Mouse (Mus musculus) heart, postnatal 10 days (tissue): ENCODE results near the gene Aatf. TPM values are rescaled to one million over a fixed set of nuclear protein-coding genes. Genes with fewer than 3 reads are reported as not detected.

Experiments
- DNase-seq, 2 experiments: peaks; one replicate each; pipeline ENCODE4 v3.0.0; 2021
- intact Hi-C: fragments of 180-260 bp; cut with DNase I; formaldehyde crosslinking; loops from one replicate; pipeline ENCODE4 v1.15.1; 2025
- total RNA-seq, 2 experiments: library from RNA; stranded (reverse); gene quantifications; 2 replicates each; pipeline ENCODE4 v1.2.3; 2021

Gene Aatf
- total RNA-seq, 2 experiments from 2014 or later: 14.9 to 15.0 TPM

DNA sequence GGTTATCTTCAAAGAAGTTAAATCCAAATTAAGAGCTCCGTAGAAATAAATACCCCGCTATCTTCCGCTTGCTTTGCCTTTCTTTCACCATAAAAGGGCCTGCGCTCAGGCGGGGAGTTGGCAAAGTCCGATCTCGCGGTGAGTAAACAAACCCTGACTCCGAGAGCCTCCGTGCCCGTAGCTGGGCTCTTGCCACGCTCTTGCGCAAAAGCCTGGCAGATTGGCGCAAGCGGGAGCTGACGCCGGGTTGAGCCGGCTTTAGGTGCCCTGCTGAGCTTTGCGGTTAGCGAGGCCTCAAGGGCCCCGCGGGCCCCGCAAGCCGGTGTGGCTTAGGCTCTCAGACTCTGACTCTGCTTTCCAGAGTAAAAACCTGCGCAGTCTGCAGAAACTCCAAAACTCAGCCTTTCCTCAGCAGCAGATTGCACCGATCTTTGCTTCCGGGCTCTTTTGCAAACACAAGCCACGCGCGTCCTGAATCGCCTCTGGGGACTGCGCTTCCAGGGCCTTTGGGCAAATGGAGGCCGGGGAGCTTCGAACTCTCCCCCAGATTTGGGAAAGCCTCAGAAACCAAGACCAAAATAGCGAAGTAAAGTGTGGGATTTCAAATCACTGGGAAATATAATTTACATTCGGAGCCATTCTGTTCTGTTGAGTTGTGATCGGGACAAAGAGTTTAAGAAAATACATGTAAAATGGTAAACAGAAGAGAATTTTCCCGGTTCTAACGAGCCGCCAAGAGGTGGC lies 9.4 kb upstream of the Aatf start:
- DNase-seq: peak; percentile 75 to 77
- intact Hi-C loops: no loop called here

DNA sequence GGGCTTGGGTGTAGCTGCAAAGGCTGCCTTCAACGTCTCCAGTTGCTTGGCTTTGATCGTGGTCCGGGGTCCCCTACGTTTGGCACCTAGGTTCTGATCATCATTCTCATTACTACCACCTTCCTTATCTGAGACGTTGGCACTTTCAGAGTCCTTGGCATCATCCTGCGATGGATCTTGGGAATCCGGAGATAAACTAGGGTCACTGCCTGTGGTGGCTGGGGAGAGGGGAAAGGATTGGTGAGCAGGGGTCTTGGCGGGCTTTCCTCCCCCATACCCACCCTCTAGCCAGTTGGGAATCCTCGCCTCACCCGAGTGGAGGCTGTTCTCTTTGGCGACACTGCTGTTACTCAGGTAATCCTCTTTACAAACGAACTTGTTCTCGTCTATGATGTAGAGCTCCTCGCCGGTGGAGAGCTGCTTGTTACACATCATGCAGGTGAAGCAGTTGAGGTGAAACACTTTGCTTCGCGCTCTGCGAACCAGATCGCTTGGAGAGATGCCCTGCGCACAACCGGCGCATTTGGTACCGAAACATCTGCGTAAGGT lies 8.5 kb upstream of the Aatf start:
- no peak for DNase-seq

DNA sequence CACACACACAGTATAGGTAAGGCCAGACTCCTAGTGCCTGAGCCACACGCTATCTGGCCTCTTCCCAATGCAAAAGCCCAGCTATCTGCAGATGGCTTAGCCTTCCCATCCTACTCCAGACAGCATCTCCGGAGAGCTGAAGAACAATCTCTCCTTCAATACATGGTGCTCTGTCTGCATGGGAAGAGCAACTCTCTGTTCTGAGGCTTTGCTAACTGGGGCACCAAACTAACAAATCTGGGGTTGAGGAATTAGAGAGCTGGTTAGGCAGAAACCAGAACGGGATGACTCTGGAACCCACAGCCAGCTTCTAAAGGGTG lies 7.7 kb upstream of the Aatf start:
- no peak for DNase-seq
- intact Hi-C loops: no loop called here

More for the DNA sequence above, 8.5 kb upstream of the Aatf start:
- intact Hi-C loops: no loop called here

DNA sequence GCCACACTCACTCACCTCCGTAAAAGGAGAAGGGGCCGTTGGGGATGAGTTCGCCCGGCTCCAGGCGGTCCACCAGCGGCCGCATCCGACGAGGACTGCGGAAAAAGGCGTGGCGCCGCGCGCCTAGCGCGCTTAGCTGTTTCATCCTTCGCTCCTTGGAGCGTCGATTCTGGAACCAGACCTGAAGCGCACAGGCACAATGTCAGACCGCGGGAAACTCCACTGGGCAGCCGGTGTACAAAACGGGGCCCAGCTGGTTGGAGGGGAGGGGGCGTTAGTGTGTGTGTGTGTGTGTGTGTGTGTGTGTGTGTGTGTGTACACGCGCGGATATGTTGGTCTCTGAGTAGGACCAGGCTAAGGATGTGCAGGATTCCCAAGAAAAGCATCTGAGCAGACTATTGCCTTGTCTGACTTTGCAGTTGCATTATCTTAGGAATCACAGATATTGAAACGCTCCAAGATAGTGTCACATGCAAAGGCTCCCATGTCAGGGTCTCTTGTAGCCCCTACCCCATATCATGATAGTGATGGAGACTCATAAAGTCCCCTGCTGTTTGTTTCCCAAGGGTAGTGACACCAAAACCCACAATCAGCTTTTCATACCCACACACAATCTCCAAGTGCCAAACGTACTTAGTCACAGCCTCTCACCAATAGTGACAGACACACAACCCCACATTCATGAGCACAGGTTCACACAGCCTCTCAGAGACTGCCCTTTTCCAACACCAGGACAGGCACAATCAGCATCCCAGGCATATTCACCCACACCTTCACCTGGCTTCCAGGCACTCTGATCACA lies 7.1 kb upstream of the Aatf start:
- DNase-seq: no peak
- intact Hi-C loops: no loop called here

DNA sequence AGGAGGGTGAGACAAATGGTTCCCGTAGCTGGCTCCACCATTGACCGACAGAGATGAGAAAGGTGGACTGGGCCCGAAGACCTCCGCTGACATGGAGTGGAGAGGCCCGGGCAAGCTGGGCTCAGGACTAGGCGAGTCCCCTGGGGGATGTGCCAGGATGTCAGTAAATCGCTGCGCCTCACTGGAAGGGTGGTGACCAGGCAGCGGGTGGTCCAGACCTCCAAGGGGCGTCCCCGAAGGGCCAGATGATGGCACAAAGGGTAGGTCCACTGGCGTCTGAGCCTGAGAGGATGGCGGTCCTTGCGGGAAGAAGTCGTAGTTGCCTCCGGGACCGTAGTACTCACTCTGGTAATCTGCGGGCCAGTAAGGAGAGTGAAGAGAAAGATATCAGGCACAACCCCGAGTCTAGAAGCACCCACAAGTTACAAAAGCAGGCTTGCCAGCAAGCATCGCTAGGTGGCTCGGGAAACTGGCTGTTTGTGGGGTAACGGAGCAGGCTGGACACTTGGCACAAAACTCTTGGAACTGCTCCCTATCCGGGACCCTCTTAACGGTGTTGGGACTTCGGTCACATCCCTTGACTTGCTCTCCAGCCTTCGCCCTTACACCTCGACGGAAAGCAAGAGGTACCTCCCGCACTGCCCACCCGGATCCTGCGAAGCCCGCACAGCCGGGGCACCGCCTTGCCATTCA lies 6.4 kb upstream of the Aatf start:
- intact Hi-C loops: no loop called here

DNA sequence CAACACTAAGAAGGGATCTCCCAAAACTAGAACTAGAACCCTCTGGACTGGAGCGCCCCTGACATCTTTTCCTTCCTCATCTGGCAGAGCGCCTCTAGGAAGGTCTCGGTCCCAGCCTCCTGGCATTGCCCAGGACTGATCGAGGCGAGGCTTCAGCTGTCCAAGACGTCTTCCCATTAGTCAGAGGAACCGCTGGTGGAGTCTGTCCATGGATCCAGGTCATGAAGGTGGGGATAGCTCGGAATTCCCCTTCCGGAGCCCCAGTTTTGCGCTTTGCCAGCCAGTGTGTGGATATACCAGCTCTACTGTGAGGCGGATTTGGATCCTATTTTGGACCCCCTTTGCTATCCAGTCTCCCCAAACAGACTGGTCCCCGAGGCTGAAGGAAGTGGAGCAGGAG lies 5.7 kb upstream of the Aatf start:
- DNase-seq: no peak
- intact Hi-C loops: no loop called here

More for the DNA sequence above, 6.4 kb upstream of the Aatf start:
- DNase-seq: no peak

DNA sequence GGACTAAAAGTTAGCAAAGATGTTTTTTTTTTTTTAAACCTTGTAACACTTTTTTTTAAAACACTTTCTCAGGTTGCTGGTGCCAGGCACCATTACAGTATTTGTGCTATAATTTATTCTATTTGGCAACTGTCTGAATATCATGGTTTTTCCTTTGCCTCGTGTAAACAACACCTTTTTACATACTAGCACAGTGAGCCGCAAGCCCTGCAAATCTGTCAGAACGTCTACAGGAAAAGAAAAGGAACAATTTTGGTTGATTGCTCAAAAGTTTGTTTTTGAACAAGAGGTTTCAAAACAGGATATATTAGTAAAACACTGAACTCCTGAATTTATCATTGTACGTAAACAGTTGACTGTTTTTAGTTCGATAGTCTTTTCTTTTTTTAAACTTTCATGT lies 4.9 kb upstream of the Aatf start:
- intact Hi-C loops: no loop called here
- DNase-seq: no peak

DNA sequence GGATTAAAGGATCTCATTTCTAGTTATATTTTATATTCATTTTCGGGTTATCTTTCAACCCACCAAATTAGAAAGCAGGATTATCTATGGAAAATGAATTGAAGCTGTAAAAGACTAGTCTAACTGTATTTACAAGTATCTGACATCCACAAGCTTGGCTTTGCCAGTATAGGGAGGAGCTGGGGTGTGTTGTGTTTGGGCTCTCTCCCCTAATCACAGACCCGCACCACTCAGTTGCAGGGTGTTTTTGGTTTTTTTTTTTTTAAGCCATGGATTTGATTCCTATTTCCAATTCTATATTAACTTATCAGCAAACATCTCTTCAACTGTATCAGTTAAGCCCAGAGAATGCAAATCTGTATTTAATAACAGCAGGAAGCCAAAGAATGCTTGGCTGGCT lies 4.1 kb upstream of the Aatf start:
- no peak for DNase-seq
- intact Hi-C loops: no loop called here

DNA sequence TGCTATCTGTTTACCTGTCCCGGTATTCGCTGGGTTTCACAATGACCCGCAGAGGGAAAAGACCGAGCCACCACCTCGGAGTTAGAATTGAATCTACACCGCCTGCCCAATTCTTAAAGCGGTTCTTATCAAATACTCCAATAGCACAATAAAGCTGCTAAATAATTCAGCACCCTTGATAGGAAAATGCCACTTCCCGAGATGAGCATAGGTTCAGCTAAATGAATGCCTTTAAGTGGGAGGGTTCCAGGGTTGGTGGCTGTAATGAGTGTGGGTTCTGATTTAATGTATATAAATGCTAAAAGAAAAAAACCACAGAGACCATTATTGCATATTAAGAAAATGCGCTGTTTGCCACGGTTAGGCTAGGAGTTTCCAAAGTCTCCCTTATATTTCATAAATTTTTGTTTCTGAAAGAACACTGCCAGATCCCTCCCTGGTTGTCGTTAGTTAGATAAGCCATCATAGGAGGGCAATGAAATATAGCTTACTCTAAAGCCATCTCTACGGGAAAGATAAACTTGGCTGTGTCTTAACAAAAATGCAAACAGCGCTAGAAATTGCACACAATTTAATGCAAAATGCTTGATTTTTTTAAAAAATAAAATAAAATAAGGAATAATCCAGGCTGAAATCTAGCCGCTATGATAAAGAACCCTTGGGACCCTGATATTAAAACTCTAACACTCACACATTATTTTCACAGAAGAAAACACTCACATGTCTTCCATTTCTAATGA lies 3.3 kb upstream of the Aatf start:
- intact Hi-C loops: no loop called here
- no peak for DNase-seq

DNA sequence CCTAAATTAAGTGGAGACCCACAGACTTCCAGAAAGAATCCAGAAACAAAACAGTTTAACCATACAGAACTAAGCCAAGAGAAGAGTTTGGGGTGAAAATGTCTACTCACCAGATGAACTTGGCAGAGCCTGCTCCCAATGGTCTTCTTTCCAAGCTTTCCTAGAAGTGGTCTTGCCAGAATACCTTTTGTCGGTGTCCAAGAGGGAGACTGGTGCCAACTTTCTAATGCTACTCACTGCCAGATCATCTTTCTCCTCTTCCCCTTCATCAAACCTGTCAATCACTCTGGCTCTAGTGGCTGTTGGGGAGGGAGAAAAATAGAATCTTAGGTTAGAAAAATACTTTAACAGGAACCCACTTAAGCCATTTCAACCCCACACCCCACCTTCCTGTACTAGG lies 1.3 kb downstream of the Aatf start:
- intact Hi-C loops: loop anchor here (5.0 kb wide), 1 partner anchor 285 kb away; no protein-coding TSS in a partner anchor
- no peak for DNase-seq

DNA sequence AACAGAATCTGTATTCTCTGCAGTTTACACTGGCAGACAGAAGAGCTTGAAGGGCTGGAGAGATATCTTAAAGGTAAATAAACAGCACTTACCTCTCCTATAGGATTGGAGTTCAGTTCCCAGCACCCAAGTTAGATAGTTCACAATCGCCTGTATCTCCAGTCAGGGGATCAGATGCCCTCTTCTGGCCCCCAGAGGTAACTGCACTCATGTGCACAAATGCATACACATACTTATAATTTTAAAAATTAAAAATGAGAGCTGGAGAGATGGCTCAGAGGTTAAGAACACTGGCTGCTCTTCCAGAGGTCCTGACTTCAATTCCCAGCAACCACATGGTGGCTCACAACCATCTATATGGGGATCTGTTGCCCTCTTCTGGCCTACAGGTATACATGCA lies 9.0 kb downstream of the Aatf start:
- no peak for DNase-seq
- intact Hi-C loops: no loop called here

DNA sequence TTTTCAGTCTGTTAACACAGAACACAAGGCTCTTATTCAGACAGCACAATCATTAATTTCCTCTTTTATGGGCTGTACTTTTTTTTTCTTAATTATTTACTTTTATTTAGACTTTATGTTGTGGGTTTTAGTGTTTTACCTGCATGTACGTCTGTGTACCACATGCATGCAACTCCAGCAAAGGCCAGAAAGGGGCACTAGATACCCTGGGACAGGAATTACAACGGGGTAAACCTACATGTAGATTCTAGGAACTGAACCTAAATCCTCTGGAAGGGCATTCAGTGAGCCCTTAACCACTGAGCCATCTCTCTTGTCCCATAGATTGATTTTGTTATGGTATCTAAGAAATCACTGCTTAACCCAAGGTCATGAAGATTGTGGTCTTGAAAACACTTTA lies 15.4 kb downstream of the Aatf start:
- intact Hi-C loops: no loop called here

DNA sequence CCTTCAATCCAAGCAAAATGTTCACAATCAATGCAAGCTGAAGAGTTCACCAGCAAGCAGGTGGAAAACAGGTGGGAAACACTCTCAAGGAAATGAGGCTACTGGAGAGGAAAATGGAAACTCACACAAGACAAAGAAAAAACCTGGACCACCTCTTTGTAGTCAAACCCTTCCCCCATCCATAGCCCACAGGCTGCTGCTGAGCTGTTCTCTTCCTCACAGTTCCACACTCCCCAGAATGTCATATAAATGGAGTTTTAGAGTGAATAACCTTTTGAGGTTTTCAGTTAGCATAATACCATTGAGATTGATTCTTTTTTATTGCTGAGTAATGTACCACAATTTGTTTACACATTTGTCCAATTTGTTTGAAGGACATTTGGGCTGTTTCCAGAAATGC lies 16.4 kb downstream of the Aatf start:
- intact Hi-C loops: no loop called here
- DNase-seq: no peak

More for the DNA sequence above, 15.4 kb downstream of the Aatf start:
- DNase-seq: no peak

DNA sequence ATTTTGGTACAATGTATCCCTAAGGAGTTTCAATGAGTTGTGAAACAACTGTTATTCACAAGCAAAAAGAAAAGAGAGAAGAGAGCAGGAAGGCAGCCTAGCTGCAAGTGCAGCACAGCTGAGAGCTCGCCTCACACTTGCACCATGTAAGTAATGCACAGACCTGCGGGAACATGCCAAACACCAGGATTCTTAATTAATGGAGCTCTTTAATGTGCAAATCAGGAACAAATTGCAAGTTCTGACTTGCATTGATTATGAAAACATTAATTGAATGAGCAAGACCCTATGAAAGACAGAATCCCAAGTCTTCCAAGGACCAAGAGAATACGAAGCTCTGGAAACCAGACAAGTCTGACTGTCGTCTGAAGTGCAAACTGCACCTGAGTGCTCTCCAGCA lies 17.5 kb downstream of the Aatf start:
- DNase-seq: no peak
- intact Hi-C loops: no loop called here

DNA sequence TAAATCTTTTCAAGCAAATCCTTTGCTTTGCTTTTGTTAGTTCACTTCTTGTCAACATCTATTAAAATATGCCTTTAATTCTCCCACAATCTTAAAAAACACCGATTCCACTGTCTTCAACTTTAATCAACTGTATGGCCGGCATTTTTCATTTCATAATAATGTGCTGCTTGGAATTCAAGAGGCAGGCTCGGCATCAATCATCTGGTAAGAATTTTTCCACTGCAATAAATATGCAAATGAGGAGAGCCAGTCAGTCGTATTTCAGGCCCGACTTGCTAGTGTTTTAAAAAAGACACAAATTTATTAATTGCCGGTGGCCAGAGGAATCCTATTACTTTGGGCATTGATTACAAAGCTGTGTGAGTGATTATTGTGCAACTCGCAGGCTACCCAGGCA lies 31.7 kb downstream of the Aatf start:
- DNase-seq: no peak
- intact Hi-C loops: no loop called here

DNA sequence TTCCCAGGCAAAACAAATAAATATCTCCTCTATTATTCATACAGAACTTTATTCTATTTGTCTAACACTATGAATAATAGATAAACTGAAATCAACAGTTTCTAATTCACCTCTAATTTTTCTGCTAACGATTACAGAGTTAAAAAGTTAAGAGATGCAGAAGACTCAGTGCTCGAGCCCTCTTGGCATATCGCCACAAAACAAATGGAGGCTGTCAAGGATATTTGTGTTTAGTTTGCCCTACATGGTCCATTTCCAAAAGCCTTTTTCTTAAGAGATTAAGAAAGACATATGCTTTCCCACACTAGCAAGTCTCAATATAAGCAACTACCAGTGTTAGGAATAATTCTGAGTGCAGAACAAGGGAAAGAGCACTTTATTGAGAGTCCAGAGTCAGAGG lies 32.9 kb downstream of the Aatf start:
- DNase-seq: peak; percentile 3 to 5
- intact Hi-C loops: no loop called here

DNA sequence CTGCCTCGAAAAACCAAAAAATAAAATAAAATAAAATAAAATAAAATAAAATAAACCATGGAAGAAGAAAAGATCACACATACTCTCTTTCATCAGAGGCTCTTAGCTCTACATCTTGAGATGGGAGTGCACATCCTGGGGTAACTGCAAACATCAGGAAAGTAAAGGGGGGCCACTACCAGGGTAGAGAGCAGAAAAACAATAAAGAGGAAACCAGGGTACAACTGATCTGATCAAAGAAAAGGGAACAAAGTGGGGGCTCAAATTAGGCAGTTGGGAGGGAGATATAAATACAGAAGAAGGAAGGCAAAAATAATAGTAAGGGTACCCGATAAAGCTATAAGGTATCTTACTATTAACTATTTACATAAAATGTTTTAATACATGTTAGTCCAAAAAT lies 36.7 kb downstream of the Aatf start:
- intact Hi-C loops: no loop called here
- DNase-seq: no peak

DNA sequence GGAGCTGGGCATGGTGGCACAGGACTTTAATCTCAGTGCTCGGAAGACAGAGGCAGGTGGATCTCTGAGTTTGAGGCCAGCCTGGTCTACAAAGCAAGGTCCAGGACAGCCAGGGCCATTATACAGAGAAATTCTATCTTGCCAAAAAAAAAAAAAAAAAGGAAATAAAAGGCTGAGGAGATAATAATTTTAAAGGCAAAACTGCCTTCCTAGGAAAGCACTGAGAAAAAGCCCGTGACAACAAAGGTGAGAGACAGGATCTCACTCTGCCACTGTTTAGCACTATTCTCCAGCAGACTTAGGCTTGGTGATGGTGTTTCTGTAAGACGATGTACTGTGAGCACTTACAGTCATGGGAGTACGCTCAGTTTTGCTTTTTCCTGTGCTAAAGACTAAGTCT lies 37.3 kb downstream of the Aatf start:
- intact Hi-C loops: no loop called here
- no peak for DNase-seq

DNA sequence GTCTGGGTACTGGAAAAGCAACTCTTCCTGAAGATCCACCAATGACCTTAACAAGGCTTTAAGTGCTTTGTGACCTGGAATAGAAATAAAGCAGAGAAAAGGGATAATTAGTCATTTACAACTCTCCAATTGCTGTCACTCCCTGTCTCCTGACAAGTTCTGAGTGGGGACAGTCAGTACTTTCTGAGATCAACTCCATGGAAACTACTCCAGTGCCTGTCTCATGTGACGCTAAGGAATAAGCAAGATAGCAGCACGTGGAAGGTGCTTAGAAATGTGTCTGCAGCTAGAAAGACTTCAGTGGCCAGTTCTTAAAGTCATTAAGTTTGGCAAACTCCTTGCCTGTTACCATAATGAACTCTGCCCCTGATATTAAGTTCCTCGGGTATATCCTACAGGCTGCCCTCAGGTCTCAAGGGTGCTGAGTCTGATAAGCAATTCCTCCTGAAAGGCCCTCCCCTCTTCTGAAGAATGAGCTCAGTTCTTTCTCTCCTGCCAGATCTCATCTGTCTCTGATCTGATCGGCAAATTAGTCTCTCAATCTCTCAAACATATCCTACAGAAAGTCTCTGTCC lies 40.1 kb downstream of the Aatf start:
- intact Hi-C loops: no loop called here
- DNase-seq: no peak

DNA sequence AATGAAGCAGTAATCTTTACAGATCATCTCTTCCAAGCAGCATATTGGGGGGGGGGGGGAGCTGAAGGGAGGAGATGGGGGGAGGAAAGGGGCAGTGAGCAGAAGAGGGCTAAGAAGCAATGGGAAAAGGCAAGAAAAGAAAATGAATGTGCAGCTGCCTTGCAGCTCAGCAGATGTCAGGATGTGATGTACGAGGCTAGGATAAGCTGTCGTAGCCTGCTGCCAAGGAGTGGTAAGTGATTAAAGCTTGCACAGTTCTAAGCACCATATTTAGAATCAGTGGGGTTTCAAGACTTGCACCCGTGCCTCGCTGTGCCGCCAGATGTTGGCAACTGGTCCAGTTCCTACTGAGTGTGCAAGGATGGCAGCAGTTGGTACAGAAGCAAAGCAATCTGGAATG lies 48.8 kb downstream of the Aatf start:
- intact Hi-C loops: no loop called here
- no peak for DNase-seq

DNA sequence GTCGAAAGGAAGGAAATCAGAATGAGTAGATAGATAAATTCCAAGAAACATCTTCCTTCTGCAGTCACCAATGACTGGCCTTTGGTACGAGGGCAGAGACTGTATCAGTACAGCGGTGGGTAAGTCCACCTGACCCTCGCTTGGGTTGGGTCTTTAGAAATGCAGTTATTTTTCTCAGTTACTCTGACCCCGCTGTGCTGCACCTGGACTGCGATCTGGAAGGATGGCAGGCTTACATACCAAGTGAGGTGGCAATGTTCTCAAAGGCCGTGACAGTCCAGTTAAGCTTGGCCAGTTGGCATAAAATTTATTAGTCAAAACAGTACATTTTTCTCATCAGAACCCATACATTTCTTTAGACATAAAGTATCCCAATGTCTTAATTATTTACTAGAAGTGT lies 59.4 kb downstream of the Aatf start:
- intact Hi-C loops: no loop called here
- no peak for DNase-seq
